Mouse (Mus musculus) cerebellum, postnatal 10 days (tissue): ENCODE data around the gene Osbpl6.
A peak's percentile ranks its signal among the peaks of the same experiment; 100 is the strongest.

Source experiments
- DNase-seq, 2 experiments: peaks; one replicate each; pipeline ENCODE4 v3.0.0; 2021; ENCODE audit warnings: mixed read lengths in 2 of 2

Gene Osbpl6

DNA sequence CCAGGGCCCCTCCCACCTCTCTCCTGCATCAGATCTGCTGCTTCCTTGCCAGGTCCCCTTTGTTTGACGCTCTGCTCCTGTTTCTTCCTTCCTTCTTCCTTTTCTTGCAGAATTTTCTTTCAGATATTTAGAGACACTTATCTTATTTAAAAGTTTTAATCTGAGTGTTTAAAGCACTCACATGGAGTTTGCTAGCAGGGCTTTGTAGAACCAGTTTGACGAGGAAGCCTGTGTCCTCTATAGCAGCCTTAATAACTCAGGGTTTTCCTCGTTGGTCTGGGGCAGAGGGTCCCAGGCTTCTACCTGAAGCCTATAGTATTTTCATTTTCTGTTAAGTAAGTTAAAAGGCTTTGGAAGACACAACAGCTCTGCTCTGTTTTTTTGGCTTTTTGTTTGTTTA is 20.5 kb downstream of the Osbpl6 start:
- no peak for DNase-seq

DNA sequence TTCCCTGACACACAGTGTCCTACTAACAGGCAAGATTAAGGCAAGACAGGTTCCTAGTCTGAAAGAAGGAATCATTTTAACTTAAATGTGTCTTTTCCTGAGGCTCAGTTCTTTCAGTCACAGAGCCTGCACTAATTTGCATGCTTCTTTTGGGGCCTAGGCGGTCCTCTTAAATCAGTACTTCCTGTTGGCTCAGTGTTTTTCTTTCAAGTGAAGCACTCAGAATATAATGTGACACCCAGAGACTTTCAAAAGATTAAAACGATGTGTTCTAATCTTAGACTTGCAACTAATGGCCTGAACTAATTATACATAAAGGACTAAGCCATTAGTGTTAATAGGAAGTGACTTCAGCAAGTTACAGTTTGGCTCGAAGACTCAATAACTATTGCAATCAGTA is 23.0 kb downstream of the Osbpl6 start:
- no peak for DNase-seq

DNA sequence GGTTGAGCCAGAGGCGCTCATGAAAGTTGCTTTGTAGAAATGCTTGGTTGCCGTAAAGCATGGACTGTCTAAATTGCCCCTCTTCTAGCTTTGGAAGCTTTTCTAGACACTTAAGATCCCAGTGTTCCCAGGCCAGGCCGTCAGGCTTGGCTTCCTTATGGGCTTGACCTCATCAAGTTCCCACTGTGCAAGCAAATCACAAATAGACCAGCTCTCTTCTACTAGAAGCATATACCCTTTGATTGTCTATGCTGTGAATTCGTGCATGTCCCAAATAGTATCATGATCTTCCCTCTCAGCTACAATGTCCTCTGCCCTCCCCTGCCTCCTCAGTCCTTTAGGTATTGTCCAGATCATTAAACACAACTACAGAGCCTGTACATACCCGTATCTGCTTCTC is 23.5 kb downstream of the Osbpl6 start:
- no peak for DNase-seq

DNA sequence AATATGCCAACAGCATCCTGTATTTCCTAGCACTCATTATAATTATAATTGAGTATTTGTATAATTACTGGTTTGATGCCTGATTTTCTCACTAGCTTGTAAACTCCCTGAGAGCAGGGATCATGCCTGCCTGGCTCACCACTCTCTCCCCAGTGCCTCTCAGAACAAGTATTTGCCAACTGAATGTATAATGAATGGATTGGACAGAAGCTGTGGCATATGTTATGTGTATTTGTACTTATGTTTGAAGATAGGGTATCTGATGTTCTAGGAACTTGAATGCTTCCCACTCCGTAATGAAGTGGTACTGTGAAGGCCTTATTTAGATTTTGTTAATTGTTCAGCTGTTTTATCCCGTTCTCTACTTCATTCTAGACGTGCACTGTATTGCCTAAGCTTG is 24.2 kb downstream of the Osbpl6 start:
- no peak for DNase-seq

DNA sequence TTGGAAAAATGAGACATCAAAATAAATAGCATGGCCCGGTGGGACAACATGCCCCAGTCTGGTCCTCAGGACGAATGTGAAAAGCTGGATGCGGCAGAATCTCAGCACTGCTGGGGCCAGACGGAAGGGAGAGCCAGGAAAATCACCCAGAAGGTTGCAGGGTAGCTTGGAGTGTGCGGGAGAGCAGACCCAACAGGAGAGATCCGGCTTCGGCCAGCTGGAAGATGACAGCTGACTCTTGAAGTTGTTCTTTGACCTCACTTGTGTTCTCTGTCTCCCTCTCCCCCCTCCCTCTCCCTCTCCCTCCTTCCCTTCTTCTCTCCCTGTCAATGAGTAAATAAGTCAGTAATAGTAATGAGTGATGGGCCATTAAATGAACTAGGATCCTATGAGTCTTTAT is 27.9 kb downstream of the Osbpl6 start:
- no peak for DNase-seq

DNA sequence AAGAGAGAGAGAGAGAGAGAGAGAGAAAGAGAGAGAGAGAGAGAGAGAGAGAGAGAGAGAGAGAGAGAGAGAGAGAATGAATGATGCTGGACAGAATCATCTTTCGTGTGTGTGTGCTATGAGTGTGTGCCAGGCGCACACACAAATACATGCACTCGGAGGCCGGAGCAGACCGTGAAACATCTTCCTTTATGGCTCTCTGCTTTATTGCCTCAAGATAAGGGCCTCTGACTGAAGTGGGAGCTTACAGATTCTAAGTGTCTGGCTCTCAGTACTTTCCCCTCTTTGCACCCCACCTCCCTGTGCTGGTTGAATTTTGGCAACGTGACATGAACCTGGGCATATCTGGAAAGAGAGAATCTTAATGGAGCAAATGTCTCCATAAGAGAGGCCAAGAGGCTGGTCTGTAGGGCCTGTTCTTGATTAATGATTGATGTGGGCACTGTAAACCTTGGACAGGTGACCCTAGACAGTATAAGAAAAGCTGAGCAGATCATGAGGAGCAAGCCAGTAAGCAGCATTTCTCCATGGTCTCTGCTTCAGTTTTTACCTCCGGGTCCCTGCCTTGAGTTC is 29.4 kb downstream of the Osbpl6 start:
- DNase-seq = no peak

DNA sequence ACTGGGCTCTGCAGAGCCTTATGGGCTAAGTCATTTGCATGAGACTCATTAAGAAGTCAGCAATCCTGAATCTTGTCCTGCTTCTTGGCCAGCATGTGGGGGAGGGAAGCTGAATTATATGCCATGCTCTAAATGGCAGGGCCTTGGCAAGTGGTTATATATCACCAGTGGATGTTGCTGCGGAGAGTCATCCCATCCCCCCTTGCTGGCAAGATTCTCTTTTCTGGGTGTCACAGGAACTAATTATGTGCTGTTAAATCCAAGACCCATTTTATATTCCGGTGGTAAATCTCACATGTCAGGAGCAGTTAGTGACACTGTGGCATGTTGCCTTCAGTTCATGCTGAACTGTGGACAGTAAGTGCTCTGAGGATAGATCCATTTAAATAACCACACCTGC is 31.1 kb downstream of the Osbpl6 start:
- DNase-seq = peak; percentile 11 to 27

DNA sequence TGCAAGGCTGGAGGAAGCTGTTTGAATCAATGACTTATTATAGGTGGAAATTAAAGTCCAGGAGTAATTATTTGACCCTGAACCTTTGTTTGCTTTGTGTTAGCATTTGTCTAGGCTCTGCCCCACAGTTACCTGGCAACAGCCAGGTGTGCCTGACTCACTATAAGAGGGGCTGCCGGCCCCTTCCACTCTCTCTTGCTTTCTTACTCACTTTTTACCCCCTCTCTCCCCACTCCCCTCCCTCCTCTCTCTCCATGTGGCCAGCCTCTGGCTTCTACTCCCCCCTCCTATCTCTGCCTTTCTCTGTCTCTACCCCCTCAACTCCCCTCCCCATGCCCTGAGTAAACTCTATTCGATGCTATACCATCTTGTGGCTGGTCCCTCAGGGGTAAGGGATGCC is 33.2 kb downstream of the Osbpl6 start:
- no peak for DNase-seq

DNA sequence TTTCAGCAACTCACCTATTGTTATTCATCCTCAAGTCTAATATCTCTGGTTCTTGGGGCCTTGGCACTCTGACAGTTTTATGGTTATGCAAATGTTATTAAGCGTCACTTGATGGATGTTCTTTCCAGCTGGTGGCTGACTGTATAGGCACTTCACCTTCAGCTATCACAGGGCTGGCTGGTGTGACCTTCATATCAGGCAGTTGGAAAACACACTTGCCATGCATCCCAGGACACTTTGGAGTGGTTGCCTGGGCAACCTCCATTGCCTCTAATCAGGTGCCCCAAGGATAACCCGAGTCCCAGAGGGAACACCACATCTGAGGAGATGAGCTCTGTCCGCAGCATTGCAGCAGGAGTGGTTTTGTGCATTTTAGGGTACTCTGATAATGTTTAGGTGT is 35.8 kb downstream of the Osbpl6 start:
- no peak for DNase-seq

DNA sequence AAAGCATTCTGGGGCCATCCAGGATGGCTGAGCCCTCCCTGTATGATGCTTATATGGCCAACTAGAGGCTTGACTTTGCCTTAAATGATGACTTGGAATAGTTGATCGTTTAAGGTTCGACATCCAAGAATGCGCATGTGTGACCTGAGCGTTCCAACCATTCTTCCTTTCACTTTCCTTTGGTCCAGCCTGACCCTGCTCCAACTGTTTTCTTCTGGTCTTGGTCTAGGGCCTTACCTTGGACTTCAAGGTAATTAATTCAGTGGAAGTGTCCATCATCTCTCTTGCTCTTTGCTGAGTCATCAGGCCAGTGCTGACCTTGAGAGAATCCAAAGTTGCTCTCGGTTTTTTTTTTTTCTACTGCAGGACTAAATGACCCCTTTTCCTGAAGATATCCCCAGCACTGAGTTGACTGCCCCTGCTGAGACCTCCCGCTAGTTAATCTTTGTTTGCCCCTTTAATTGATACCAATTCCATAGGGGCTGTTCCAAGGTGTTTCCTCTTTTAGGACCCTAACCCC is 43.6 kb downstream of the Osbpl6 start:
- DNase-seq = no peak

DNA sequence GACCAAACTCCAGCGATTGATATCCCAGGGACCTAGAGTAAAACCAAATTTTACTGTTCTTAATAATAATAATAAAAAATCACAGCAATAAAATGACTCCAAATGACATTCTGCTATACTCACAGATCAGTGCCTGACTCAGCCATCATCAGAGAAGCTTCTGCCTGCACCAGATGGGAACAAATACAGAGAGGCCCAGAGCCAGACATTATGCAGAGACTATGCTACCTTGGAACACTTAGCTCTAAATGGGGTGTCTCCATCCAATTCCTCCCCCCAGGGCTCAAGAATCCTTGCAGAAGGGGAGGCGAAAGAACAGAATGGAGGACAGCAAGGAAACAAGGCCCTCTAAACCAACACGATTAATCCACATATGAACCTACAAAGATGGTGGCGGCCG is 60.4 kb downstream of the Osbpl6 start:
- DNase-seq = no peak

DNA sequence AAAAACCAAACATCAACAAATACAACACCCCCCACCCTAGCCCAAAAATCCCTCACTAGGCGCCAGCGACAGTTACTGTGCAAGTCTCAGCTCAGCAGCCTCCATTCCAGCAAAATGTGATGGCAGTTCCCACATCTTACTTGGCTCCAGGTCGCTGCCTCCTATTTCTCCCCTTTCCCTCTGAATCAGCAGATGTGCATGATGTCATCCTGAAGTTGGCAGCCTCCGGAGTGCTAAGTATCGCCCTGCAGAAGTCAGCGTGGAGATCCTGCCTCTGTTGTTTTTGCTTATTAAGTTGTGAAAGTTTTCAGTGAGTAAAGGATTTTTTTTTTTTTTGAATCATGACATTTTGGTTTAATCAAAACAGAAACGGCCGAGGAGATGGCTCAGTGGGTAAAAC is 61.9 kb downstream of the Osbpl6 start:
- peak; percentile 16 to 26 for DNase-seq

DNA sequence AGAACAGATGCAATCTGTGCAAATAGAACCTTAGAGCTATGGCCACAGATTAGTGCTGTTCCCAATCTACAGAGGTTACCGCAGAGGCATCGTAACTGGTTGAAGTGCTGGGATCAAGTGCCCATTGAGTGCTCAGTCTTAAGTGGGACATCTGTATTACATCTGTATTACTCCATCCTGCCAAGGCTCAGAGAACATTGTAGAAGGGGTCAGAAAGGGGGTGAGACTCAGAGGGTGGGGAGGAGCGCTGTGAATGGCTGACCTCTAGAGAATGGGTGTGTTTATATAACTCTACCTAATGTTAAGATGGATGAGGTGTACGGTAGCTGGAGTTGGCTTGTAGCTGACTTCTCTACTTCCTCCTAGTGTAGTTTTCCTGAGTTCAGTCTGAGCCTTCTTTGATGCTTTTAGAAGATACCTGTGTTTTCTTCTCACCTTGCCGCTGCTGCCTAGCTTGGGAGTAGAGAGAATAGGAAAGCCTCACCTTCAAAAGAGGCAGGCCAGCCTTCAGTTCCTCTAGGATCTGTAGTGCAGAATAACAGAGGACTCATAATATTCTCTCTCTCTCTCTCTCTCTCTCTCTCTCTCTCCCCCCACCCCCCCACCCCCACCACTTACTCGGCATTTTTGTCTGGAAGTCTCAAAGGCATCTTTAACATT is 62.9 kb downstream of the Osbpl6 start:
- no peak for DNase-seq

DNA sequence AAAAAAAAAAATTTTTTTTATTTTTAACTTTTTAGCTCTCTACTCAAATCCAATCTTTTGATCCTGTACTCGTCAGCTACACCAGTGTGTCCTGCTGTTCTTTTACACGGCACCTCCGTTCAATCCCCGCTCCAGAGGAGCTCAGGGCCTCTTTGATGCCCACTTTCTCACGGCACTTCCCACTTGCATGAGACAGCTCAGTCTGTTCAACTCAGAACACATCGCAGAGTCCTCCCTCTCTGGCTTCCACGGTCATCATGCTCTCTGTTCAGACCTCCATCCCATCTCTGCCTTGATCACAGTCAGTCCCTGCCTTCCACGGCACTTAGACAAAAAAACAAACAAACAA is 63.4 kb downstream of the Osbpl6 start:
- DNase-seq = no peak

DNA sequence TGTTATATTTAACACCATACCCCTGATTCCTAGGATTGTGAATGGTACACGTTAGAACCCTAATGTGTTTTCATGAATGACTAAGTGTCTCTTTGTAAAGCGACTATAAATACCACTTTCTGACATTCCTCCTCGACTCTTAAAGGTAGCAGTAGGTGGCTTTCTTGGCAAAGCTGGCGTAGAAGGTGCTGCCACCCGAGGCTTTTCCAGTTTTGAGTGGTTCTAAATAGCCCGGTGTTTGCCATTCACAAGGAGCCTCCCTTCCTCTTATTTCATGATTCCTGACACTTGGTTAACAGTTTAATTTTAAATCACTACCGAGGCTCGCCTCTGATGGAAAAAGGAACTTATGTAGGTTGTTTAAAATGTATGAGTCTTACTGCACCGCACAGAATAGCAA is 64.1 kb downstream of the Osbpl6 start:
- no peak for DNase-seq

DNA sequence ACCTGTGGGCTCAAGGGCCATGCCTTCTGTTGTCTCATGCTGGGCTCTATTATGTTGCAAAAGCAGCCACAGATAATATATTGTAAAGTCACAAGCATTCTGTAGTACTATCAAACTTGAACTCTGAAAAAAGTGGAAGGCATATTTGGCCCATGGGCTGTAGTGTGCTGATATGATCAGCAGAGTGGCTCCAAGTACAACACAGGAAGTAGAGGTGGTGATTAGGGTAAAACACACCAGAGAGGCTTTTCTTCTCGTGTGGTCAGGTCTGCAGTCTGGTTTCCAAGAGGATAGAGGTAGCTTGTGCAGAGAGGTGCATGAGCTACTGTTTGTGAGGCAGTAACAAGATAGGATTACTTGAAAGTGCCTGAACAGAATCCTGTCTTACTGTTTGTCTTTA is 69.5 kb downstream of the Osbpl6 start:
- no peak for DNase-seq

DNA sequence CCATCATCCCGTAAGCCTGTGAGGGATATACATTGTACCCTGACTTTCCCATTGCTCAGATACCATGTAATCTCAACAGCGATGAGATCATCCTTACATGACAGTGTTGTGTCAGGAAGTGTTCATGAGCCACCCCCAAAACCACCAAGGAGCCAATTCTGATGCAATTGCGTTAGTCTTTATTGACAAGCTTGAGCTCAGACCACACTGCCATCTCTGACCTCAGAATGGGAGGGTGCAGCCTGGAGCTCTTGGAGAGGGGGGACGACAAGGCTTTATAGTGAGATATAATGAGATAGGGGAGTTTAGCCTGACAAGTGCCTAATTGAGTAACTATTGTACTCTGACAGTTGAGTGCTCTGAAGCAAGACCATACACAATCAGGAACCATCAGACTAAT is 82.5 kb downstream of the Osbpl6 start:
- no peak for DNase-seq

DNA sequence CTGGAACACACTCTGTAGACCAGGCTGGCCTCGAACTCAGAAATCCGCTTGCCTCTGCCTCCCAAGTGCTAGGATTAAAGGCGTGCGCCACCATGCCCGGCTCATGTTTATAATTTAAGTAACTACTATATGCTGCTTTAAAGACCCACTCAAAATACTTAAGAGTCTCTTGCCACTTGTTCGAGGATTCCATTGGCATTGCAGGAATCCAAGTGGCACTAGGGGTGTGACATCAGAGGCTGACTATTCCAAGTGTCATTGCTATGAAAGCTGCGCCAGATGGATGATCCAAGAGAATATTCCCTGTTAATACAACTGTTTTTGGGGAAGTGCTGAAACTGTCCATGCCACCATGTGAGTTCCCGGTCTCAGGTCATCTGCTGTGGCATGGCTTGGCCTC is 83.9 kb downstream of the Osbpl6 start:
- no peak for DNase-seq

DNA sequence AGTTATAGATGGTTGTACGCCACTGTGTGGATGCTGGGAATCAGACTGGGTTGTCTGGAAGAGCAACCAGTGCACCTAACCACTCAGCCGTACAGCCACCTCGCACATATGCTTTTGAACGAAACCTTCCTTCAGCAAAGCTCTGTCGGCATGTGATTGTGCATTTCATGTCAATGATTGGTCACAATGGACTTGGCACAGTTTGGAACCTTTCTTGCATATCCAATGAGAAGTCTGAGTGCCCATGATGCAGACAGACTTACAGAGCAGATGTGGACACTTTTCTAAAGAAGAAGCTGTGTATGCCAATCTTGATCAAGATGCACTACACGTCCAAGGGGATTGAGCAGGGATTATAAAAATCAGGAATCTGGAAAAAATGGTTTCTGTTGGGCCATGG is 85.1 kb downstream of the Osbpl6 start:
- no peak for DNase-seq

DNA sequence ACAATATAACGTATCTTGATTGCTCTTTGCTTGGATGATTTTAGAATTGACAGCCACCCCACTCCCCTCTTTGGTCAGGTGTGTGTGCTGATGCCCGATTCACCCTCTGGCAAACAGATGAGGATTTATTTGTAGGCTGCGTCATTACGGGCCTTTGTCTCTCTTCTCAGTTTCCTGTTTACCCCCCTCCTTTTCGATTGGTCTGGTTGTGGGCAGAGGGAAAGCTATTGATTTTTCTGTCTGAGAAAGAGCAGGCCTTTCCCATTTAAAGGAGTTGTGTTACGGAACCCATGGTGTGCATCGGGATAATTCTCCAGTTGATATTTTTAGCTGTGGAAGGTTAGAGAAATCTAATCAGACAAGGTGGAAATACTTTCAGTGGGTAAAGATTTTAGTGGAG is 85.9 kb downstream of the Osbpl6 start:
- no peak for DNase-seq

DNA sequence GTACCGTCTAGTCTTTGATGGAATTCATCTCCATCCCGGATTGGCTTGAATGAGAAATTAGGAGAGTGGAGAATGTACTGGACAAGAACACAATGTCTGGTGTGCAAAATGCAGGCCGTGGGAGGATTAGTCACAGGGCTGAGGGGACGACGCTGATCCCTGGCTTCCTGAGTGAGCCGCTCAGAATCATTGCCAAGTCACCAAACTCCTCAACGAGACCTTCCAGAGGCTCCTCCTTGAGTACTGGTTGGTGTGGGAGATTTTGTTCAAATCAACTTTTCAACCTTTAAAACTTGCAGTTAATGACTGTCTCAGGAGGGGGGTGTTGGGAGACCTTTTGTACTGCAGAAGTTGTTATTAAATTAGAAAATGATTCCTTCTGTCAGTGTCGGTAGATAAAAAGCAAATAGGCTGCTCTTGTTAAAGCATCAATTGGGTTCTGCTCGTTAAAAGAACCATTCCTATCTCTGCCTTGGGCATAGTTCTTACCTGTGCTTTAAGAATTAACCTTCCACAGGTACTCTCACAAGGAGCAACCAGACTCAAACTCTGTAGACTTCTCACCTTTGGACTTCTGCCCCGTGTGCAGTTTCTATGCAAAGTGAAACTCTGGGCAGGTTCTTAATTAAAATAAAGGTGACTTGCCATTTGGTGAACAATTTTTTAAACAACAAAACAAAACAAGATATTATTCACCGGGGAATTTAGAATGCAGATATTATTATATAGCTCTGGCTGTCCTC is 89.9 kb downstream of the Osbpl6 start:
- DNase-seq = no peak

DNA sequence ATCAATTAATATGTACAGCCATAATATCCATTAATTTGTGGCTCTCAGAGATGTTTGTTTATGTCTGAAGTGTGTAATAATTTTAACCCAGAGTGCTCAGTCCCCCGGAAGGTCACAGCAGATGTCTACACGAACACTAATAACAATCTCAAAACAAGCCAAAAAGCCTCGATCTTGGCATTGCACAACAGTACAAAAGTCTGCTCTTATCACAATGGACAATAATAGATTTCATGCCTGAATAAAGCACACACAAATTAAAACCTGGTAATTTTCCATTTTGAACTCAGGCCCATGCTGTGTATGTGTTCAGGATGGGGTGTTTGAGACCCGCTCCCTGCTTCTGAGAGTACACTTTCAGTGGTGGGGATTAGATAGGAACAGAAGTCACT is 90.4 kb downstream of the Osbpl6 start:
- no peak for DNase-seq

DNA sequence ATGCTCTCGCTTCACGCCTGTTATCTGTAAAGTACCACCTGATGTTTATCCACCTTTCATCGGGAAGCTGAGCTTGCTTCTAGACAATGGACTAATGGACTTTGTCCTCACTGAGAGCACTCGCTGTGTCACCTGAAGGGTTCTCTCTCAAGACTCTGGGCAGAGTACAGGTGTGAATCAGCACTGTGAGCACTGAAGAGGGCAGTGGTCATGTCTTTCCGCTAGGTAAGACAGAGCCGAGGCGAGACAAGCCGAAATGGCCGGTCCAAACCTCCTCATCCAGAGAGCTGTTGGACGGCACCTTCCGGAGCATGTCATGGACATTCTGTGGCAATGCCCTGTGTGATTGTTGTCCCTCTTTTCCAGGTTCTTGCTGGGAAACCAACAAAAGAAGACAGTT is 92.6 kb downstream of the Osbpl6 start:
- DNase-seq = no peak

DNA sequence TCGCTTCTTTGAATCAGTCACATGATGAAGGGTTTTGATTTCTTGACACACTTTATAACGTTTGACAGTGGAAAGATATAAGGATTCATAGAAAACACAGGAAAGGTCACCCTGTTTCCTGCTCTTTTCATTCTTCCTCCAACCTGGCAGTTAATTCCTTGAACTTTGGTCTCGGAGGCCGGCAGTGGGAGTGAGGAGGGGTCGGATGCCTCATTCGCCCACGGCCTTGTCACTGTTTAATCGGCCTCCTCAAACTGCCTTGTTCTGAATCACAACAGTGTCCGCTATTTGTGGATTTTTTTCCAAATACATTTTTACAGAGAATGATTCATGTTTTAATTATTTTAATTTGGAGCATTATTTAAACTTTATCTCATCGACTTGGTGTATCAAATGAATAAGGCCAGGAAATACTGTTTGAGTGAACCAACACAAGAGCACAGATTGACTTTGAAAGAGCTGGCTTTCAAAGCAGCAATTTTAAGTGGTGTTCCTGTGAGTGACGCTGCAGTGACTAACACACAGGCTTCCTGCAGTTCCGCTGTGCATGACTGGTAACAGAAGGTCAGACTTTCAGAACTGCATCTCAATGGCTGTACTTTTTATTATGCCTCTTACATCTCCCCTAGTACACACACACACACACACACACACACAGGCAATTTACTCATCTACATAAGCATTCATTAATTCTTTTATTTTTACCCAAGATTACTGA is 98.0 kb downstream of the Osbpl6 start:
- no peak for DNase-seq
